Mouse (Mus musculus): ENCODE measurements around the gene Hdgfl3. TPM values are rescaled to one million over a fixed set of nuclear protein-coding genes. Genes with fewer than 3 reads are reported as not detected.

Hdgfl3 gene
- polyA plus RNA-seq (2012; ENCODE audit: low replicate concordance) = 0.81 and 0.90 TPM in 2 replicates

GRCm38 (mm10) chr7:81934267-81934745 lies at the start of gene Hdgfl3:
TSS of gene Hdgfl3 (minus strand) at chr7:81934473.

GRCm38 (mm10) chr7:81858968-81859721 lies 75.1 kb downstream of the Hdgfl3 start, which contains the start of gene Tm6sf1:
TSS of gene Tm6sf1 (plus strand) at chr7:81859001.

GRCm38 (mm10) chr7:81855694-81856093 lies 78.6 kb downstream of the Hdgfl3 start, which contains the start of gene Gm10160:
TSS of gene Gm10160 (minus strand) at chr7:81855794.

Other genes with a start within 250 kb of the Hdgfl3 start
- gene Homer2, start 226.9 kb downstream of the Hdgfl3 start, polyA plus RNA-seq (2012; ENCODE audit: low replicate concordance) = 0.17 and 0.23 TPM in 2 replicates
- gene Ramac, start 171.5 kb downstream of the Hdgfl3 start, polyA plus RNA-seq (2012; ENCODE audit: low replicate concordance) = 7.6 and 17.5 TPM in 2 replicates
- gene 3110040N11Rik, start 145.0 kb downstream of the Hdgfl3 start, polyA plus RNA-seq (2012; ENCODE audit: low replicate concordance) = 15.9 and 21.6 TPM in 2 replicates
- 11.1 and 14.1 TPM in 2 replicates for gene Btbd1, start 105.0 kb downstream of the Hdgfl3 start, polyA plus RNA-seq (2012; ENCODE audit: low replicate concordance)
- not detected in 2 replicates for gene Gm10160, start 78.7 kb downstream of the Hdgfl3 start, polyA plus RNA-seq (2012; ENCODE audit: low replicate concordance)
- 98.6 and 153 TPM in 2 replicates for gene Tm6sf1, start 75.5 kb downstream of the Hdgfl3 start, polyA plus RNA-seq (2012; ENCODE audit: low replicate concordance)
- gene Bnc1, start 57.8 kb upstream of the Hdgfl3 start, polyA plus RNA-seq (2012; ENCODE audit: low replicate concordance) = not detected in 2 replicates
- gene Sh3gl3, start 239.4 kb upstream of the Hdgfl3 start, polyA plus RNA-seq (2012; ENCODE audit: low replicate concordance) = 0.19 and 0.36 TPM in 2 replicates